Mouse (Mus musculus): ENCODE measurements around the gene Slc19a3. TPM values are rescaled to one million over a fixed set of nuclear protein-coding genes. Genes with fewer than 3 reads are reported as not detected.

Slc19a3 gene
- polyA plus RNA-seq, 2 experiments: 0.04 TPM; not detected in 1

- Histone ChIP-seq H3K36me3 (replicated peaks; ENCODE audit: control insufficient read depth, insufficient read depth, low read depth) (no peaks in the 10 kb centered on the region), H3K27ac (no peak overlapping the region), H3K4me2 (ENCODE audit: low read depth) (no peak overlapping the region), H3K4me1 (replicated peaks; ENCODE audit: control insufficient read depth in 2 of 2, insufficient read depth in 2 of 2, low read length in 1 of 2) (no peaks in the 10 kb centered on the region), H3K27me3 (ENCODE audit: control insufficient read depth, insufficient read depth, low read length) (no peaks in the 10 kb centered on the region), H3K9ac (replicated peaks) (no peak overlapping the region), H3K9me3 (ENCODE audit: control insufficient read depth, low read length) (no peaks in the 10 kb centered on the region), H3K4me3 (ENCODE audit: insufficient read depth in 1 of 2, low read depth in 2 of 2, low read length in 2 of 2) (no peak overlapping the region)
- DNase-seq (ENCODE audit: low read depth in 3 of 3, low spot score in 3 of 3) (no peak), ATAC-seq (ENCODE audit: insufficient read depth) (no peak)
- 79% methylated on average over 10 of the region's 10 CpGs for WGBS (ENCODE audit: insufficient replicate concordance)
- TF ChIP-seq CTCF (IDR thresholded peaks at IDR 0.05; ENCODE audit: low read depth) (no peak), EP300 (IDR thresholded peaks at IDR 0.05; ENCODE audit: low read depth) (no peak)
Observed at GRCm38 (mm10) chr1:83067205-83067604, 29.0 kb upstream of the Slc19a3 start.

- DNase-seq (ENCODE audit: low read depth in 3 of 3, low spot score in 3 of 3): no peak
Observed at GRCm38 (mm10) chr1:83066577-83066976, 28.3 kb upstream of the Slc19a3 start.

GRCm38 (mm10) chr1:83064851-83065250 lies 26.6 kb upstream of the Slc19a3 start:
- no peaks in the 10 kb centered on the region for H3K9me3 ChIP-seq (ENCODE audit: control insufficient read depth, low read length)
- H3K9ac ChIP-seq (replicated peaks): no peak overlapping the region
- no peaks in the 10 kb centered on the region for H3K36me3 ChIP-seq (replicated peaks; ENCODE audit: control insufficient read depth, insufficient read depth, low read depth)
- 11% methylated on average over 3 of the region's 3 CpGs for WGBS (ENCODE audit: insufficient replicate concordance)
- H3K27ac ChIP-seq: no peak overlapping the region
- ATAC-seq (ENCODE audit: insufficient read depth) (no peak), DNase-seq (ENCODE audit: low read depth in 3 of 3, low spot score in 3 of 3) (no peak)
- H3K4me3 ChIP-seq (ENCODE audit: insufficient read depth in 1 of 2, low read depth in 2 of 2, low read length in 2 of 2): no peak overlapping the region
- H3K4me2 ChIP-seq (ENCODE audit: low read depth): no peak overlapping the region
- H3K4me1 ChIP-seq (replicated peaks; ENCODE audit: control insufficient read depth in 2 of 2, insufficient read depth in 2 of 2, low read length in 1 of 2): no peaks in the 10 kb centered on the region
- TF ChIP-seq CTCF (IDR thresholded peaks at IDR 0.05; ENCODE audit: low read depth) (peak; percentile 57), EP300 (IDR thresholded peaks at IDR 0.05; ENCODE audit: low read depth) (no peak)
- H3K27me3 ChIP-seq (ENCODE audit: control insufficient read depth, insufficient read depth, low read length): no peaks in the 10 kb centered on the region

More at GRCm38 (mm10) chr1:83066577-83066976, 28.3 kb upstream of the Slc19a3 start:
- no peaks in the 10 kb centered on the region for H3K9me3 ChIP-seq (ENCODE audit: control insufficient read depth, low read length)
- H3K9ac ChIP-seq (replicated peaks): no peak overlapping the region
- no peak for TF ChIP-seq CTCF (IDR thresholded peaks at IDR 0.05; ENCODE audit: low read depth)
- no peak for TF ChIP-seq EP300 (IDR thresholded peaks at IDR 0.05; ENCODE audit: low read depth)
- ATAC-seq (ENCODE audit: insufficient read depth): no peak
- no peak overlapping the region for H3K4me3 ChIP-seq (ENCODE audit: insufficient read depth in 1 of 2, low read depth in 2 of 2, low read length in 2 of 2)
- no peaks in the 10 kb centered on the region for H3K4me1 ChIP-seq (replicated peaks; ENCODE audit: control insufficient read depth in 2 of 2, insufficient read depth in 2 of 2, low read length in 1 of 2)
- H3K4me2 ChIP-seq (ENCODE audit: low read depth): no peak overlapping the region
- no peaks in the 10 kb centered on the region for H3K27me3 ChIP-seq (ENCODE audit: control insufficient read depth, insufficient read depth, low read length)
- H3K27ac ChIP-seq: no peak overlapping the region
- H3K36me3 ChIP-seq (replicated peaks; ENCODE audit: control insufficient read depth, insufficient read depth, low read depth): no peaks in the 10 kb centered on the region
- 71% methylated on average over 4 of the region's 4 CpGs for WGBS (ENCODE audit: insufficient replicate concordance)

- no peaks in the 10 kb centered on the region for H3K36me3 ChIP-seq (replicated peaks; ENCODE audit: control insufficient read depth, insufficient read depth, low read depth)
- no peaks in the 10 kb centered on the region for H3K27me3 ChIP-seq (ENCODE audit: control insufficient read depth, insufficient read depth, low read length)
- ATAC-seq (ENCODE audit: insufficient read depth) (no peak), DNase-seq (ENCODE audit: low read depth in 3 of 3, low spot score in 3 of 3) (no peak)
- 82% methylated on average over 4 of the region's 4 CpGs for WGBS (ENCODE audit: insufficient replicate concordance)
- no peaks in the 10 kb centered on the region for H3K9me3 ChIP-seq (ENCODE audit: control insufficient read depth, low read length)
- no peak within 1 kb of the TSS for H3K4me3 ChIP-seq (ENCODE audit: insufficient read depth in 1 of 2, low read depth in 2 of 2, low read length in 2 of 2)
- no peak within 1 kb of the TSS for H3K27ac ChIP-seq
- TF ChIP-seq CTCF (IDR thresholded peaks at IDR 0.05; ENCODE audit: low read depth) (no peak), EP300 (IDR thresholded peaks at IDR 0.05; ENCODE audit: low read depth) (no peak)
- H3K4me2 ChIP-seq (ENCODE audit: low read depth): no peak within 1 kb of the TSS
- H3K4me1 ChIP-seq (replicated peaks; ENCODE audit: control insufficient read depth in 2 of 2, insufficient read depth in 2 of 2, low read length in 1 of 2): no peaks in the 10 kb centered on the region
- no peak within 1 kb of the TSS for H3K9ac ChIP-seq (replicated peaks)
Observed at GRCm38 (mm10) chr1:83060643-83061042, 22.4 kb upstream of the Slc19a3 start, which contains the start of gene Krtap28-13. Gene Krtap28-13, plus strand, starts transcription at chr1:83060930.

GRCm38 (mm10) chr1:83059278-83059677 lies 21.0 kb upstream of the Slc19a3 start, which contains the start of gene A030005K14Rik:
Gene A030005K14Rik, minus strand, starts transcription at chr1:83059378.
- DNase-seq (ENCODE audit: low read depth in 3 of 3, low spot score in 3 of 3): no peak
- no peak for ATAC-seq (ENCODE audit: insufficient read depth)
- Histone ChIP-seq H3K9me3 (ENCODE audit: control insufficient read depth, low read length) (no peaks in the 10 kb centered on the region), H3K4me1 (replicated peaks; ENCODE audit: control insufficient read depth in 2 of 2, insufficient read depth in 2 of 2, low read length in 1 of 2) (no peaks in the 10 kb centered on the region), H3K4me2 (ENCODE audit: low read depth) (no peak within 1 kb of the TSS), H3K36me3 (replicated peaks; ENCODE audit: control insufficient read depth, insufficient read depth, low read depth) (no peaks in the 10 kb centered on the region), H3K9ac (replicated peaks) (no peak within 1 kb of the TSS), H3K27me3 (ENCODE audit: control insufficient read depth, insufficient read depth, low read length) (no peaks in the 10 kb centered on the region), H3K27ac (no peak within 1 kb of the TSS), H3K4me3 (ENCODE audit: insufficient read depth in 1 of 2, low read depth in 2 of 2, low read length in 2 of 2) (no peak within 1 kb of the TSS)
- TF ChIP-seq EP300 (IDR thresholded peaks at IDR 0.05; ENCODE audit: low read depth): no peak
- 71% methylated on average over 9 of the region's 9 CpGs for WGBS (ENCODE audit: insufficient replicate concordance)

Data from liver, embryonic 14.5 days (tissue).